Mouse (Mus musculus) intestine, embryonic 14.5 days (tissue): ENCODE data around the gene Naa40. TPM values are rescaled to one million over a fixed set of nuclear protein-coding genes. Genes with fewer than 3 reads are reported as not detected.

Experiments used
- ATAC-seq: fragments of 200-750 bp; cut with Nextera tagmentation; replicated peaks from 2 replicates; pipeline ENCODE4 v1.8.0; 2017; ENCODE audit warnings: low read depth, moderate number of reproducible peaks, moderate TSS enrichment, moderate library complexity; ENCODE audit not compliant: low FRiP score, low TSS enrichment
- DNase-seq: peaks from one replicate; pipeline ENCODE4 v3.0.0-alpha.2; 2018; ENCODE audit warnings: low spot score
- H3K27ac ChIP-seq: fragments of 300-500 bp; sonication (generic); 2 replicates; pipeline ENCODE4 v1.5.1; 2014; ENCODE audit warnings: low read depth, mild to moderate bottlenecking, control low read depth
- H3K27me3 ChIP-seq: fragments of 300-500 bp; sonication (generic); replicated peaks from 2 replicates; pipeline ENCODE4 v1.6.1; 2014; ENCODE audit warnings: low read length, control low read depth; ENCODE audit not compliant: control insufficient read depth, insufficient read depth
- H3K36me3 ChIP-seq: fragments of 300-500 bp; sonication (generic); 2 replicates; pipeline ENCODE4 v1.6.1; 2014; ENCODE audit warnings: low read length, control low read depth; ENCODE audit not compliant: control insufficient read depth, insufficient read depth
- H3K4me1 ChIP-seq: fragments of 300-500 bp; sonication (generic); replicated peaks from 2 replicates; pipeline ENCODE4 v1.6.1; 2014; ENCODE audit warnings: low read length, control low read depth, mixed read lengths; ENCODE audit not compliant: control insufficient read depth, insufficient read depth
- H3K4me2 ChIP-seq: fragments of 300-500 bp; sonication (generic); 2 replicates; pipeline ENCODE4 v1.6.1; 2014; ENCODE audit warnings: low read length
- H3K4me3 ChIP-seq: fragments of 300-500 bp; sonication (generic); 2 replicates; pipeline ENCODE4 v1.5.1; 2014; ENCODE audit warnings: low read depth, low read length, control low read depth, mixed read lengths
- H3K9ac ChIP-seq: fragments of 300-500 bp; sonication (generic); 2 replicates; pipeline ENCODE4 v1.6.1; 2014; ENCODE audit warnings: mild to moderate bottlenecking, low read length
- H3K9me3 ChIP-seq: fragments of 300-500 bp; sonication (generic); 2 replicates; pipeline ENCODE4 v1.6.1; 2016; ENCODE audit warnings: low read length, control low read depth; ENCODE audit not compliant: control insufficient read depth
- WGBS: fragments of 180-500 bp; shearing (Covaris S2); extraction: QIAGEN DNeasy Blood & Tissue Kit; methylation state at CpG from one replicate; pipeline ENCODE4 v1.1.7; 2014; 5-methylcytosine and 5-hydroxymethylcytosine counted together
- polyA plus RNA-seq: library from polyadenylated mRNA; unstranded; fragments of >200 nt; fragmentation: Nextera tagmentation; extraction: Ambion mirVana; gene quantifications from 2 replicates; pipeline ENCODE4 v1.2.1, GENCODE M21; 2014

The Naa40 gene
- polyA plus RNA-seq, 1 experiment from 2014 or later, result 67.4 TPM

DNA sequence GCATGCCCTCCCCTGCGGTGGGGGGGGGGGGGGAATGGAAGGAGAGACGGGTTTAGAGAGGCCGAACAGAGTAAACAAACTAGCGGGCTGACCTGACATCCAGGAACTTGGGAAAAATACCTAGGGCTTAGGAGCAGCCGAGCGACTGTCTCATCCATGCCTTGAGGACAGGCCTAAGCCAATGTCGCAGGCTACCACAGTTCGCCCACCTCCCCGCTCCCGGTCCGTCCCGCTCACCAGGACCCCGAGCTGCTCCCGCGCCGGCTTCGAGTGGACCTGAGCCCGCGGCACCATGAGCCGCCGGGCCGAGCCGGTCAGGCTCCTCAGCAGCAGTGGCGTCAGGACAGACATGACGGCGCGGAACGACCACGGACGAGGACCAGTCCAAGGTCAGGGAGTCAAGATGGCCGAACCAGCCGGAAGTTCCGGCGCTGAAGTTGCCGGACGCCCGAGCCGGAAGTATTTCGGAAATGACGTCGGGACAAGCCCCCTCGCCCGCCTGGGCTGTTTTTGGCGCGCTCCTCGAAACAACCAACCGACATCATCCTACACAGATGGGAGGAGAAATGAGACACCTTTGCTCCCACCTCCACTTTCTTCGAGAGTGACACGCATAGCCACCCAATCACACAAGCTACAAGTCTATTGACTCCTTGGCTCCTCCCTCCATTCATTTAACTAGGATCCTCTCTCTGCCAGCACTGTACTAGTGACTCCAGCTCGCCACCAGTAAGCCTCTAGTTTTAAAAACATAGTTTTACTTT lies 23.6 kb downstream of the Naa40 start, which contains the start of gene Cox8a:
TSS of gene Cox8a (minus strand) at position 455 of the 764 bp plus-strand sequence.
- Histone ChIP-seq H3K4me3 (peak within 1 kb of the TSS; percentile 89), H3K9me3 (no peaks in the 10 kb centered on the region), H3K4me1 (peaks cover 21% of the 10 kb centered on the region), H3K27ac (peak within 1 kb of the TSS; percentile 83), H3K9ac (peak within 1 kb of the TSS; percentile 81), H3K4me2 (peak within 1 kb of the TSS; percentile 77), H3K36me3 (peaks cover 33% of the 10 kb centered on the region), H3K27me3 (no peaks in the 10 kb centered on the region)
- ATAC-seq, result peak; percentile 96
- DNase-seq, result peak; percentile 95
- under 1% methylated on average over 50 of the region's 50 CpGs for WGBS

DNA sequence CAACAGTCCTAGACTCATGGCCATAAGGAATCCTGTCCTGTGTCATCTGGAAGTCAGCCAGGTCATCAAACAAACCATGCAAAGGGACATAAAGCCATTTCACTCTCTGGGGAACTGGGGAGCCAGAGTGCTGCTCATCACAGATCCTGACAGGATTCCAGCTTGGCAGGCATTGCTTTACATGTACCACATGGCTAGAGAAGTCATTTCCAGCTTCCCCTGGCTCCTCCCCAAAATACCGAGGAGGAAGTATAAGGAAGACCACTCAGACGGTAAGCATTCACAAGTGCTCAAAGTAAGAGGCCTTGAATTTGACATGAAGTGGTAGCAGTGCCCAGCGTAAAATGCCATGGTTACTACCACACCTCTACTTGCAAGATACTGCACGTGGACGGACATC lies 26.5 kb downstream of the Naa40 start:
- Histone ChIP-seq H3K9me3 (no peaks in the 10 kb centered on the region), H3K4me1 (peaks cover 21% of the 10 kb centered on the region), H3K27me3 (no peaks in the 10 kb centered on the region), H3K27ac (no peak overlapping the region), H3K4me3 (no peak overlapping the region), H3K4me2 (no peak overlapping the region), H3K36me3 (peaks cover 45% of the 10 kb centered on the region), H3K9ac (no peak overlapping the region)
- 78% methylated on average over 5 of the region's 5 CpGs for WGBS
- no peak for DNase-seq
- ATAC-seq, result no peak

DNA sequence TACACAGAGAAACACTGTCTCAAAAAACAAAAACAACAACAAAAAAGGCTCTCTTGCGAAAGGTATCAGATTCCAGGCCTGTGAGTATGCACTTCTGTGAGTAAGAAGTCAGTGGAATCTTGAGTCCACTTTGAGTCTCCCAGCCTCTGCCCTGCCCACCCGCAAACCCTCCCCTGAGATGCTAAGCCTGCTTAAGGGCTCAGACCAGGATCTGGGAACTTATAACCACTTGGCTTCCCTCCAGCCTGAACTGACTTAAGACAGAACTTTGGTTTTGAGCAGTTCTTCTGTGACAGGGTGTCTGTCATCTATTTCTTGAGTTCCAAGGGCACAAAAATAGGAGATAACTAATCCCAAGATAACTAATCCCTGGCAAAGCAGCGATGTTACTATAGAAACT lies 28.0 kb downstream of the Naa40 start:
- Histone ChIP-seq H3K4me2 (no peak overlapping the region), H3K4me3 (no peak overlapping the region), H3K9me3 (no peaks in the 10 kb centered on the region), H3K27ac (no peak overlapping the region), H3K4me1 (peaks cover 18% of the 10 kb centered on the region), H3K27me3 (no peaks in the 10 kb centered on the region), H3K36me3 (peaks cover 45% of the 10 kb centered on the region), H3K9ac (no peak overlapping the region)
- DNase-seq (no peak), ATAC-seq (no peak)
- WGBS, result 95% methylated on average over 3 of the region's 3 CpGs

DNA sequence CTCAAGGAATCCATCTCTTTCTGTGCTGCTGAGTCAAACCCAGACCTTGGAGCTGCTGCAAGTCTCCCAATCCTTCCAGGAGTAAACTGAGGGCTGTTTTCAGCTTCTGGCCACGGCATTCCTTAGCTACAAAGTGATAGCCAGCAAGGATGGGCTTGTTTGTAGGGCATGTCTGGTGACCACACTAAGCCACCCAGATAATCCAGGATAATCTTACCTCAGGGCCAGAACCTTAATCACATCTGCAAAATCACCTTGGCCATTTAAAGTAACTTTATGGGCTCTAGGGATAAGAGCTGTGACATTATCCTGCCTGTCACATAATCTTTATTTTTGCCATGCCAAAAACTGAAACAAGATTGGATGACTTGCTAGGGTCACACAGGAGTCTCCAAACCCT lies 28.8 kb downstream of the Naa40 start:
- H3K9ac ChIP-seq, result no peak overlapping the region
- DNase-seq (no peak), ATAC-seq (no peak)
- H3K36me3 ChIP-seq, result peaks cover 45% of the 10 kb centered on the region
- H3K27ac ChIP-seq, result no peak overlapping the region
- H3K4me3 ChIP-seq, result no peak overlapping the region
- peaks cover 15% of the 10 kb centered on the region for H3K4me1 ChIP-seq
- H3K9me3 ChIP-seq, result no peaks in the 10 kb centered on the region
- H3K27me3 ChIP-seq, result no peaks in the 10 kb centered on the region
- no peak overlapping the region for H3K4me2 ChIP-seq
- 72% methylated on average over 1 of the region's 1 CpGs for WGBS

DNA sequence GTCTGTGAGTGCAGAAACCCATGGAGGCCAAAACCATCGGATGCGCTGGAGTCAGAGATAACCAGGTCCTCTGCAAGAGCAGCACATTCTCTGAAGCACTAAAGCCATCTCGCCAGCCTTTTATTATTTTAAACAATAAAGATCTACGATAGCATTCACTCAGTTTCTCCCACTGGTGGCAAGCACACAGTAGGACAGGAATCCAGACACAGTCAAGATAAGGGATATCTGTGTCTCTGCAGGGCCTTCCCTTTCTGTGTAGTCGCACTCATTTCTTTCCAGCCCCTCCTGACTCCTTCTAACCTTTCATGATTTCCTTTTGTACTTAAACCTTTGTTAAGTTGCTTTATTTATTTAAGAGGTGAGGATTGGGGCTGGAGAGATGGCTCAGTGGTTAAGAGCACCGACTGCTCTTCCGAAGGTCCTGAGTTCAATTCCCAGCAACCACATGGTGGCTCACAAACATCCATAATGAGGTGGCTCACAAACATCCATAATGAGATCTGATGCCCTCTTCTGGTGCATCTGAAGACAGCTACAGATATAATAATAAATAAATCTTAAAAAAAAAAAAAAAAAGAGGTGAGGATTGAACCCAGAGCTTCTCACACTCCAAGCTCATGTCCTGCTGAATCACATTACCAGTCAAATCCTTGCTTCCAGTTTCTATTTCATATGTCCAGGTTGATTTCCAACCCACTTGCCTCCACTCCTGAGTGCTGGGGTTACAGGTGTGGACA lies 30.9 kb downstream of the Naa40 start:
- no peak for DNase-seq
- no peaks in the 10 kb centered on the region for H3K9me3 ChIP-seq
- 87% methylated on average over 7 of the region's 7 CpGs for WGBS
- H3K4me3 ChIP-seq, result no peak overlapping the region
- no peak overlapping the region for H3K4me2 ChIP-seq
- peaks cover 11% of the 10 kb centered on the region for H3K4me1 ChIP-seq
- H3K27ac ChIP-seq, result no peak overlapping the region
- no peaks in the 10 kb centered on the region for H3K27me3 ChIP-seq
- peaks cover 32% of the 10 kb centered on the region for H3K36me3 ChIP-seq
- no peak for ATAC-seq
- no peak overlapping the region for H3K9ac ChIP-seq

DNA sequence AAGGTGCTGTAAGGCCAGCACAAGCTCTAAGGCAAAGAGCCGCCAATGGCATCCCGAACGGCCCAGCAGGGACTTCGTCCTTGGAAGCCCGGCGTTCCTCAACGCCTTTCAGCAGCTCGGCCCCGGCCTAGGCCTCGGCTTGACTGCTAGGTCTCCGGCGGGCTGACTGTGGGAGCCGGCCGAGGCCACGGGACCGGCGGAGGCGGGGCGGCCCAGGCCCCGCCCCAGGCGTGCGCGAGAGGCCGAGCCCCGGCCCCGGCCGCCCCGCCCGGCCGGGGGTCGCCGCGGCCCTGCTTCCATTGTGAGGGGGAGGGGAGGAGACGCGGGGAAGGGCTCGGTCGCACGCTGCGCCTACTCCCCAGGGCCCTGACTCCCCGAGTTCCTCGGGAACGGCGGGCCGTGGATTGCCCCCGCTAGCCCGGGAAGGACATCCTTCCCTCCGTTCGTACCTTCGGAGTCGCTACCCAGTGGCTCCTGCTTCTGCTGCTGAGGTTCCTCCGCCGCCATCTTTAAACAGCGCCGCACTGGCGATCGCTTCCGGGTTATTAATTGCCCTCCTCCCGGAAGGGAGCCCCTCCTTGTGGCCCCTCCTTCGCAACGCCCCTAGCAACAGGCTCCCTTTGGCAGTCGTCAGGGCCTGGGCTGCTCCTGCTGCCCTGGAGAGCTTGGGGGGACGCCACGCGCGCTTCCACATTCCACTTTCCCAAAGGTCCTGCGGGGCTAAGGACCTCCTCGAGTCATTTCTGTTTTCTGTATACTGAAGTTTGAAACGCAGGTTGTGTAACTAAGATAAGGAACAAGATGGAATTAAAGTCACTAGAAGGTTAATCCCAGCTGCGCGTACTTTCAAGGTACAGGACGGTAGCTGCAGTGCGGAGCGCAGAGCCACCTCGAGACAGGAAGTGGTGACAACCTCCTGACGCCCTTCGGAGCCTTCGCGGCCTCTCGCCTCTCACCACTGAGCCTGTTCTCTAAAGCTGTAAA lies 34.9 kb downstream of the Naa40 start, which contains the start of gene Otub1:
TSS of gene Otub1 (minus strand) at position 564 of the 984 bp plus-strand sequence.
- no peaks in the 10 kb centered on the region for H3K27me3 ChIP-seq
- peak within 1 kb of the TSS; percentile 76 for H3K9ac ChIP-seq
- H3K4me2 ChIP-seq, result peak within 1 kb of the TSS; percentile 94
- H3K4me3 ChIP-seq, result peak within 1 kb of the TSS; percentile 89
- peak; percentile 96 for ATAC-seq
- under 1% methylated on average over 69 of the region's 79 CpGs for WGBS
- peaks cover 34% of the 10 kb centered on the region for H3K36me3 ChIP-seq
- no peaks in the 10 kb centered on the region for H3K9me3 ChIP-seq
- H3K27ac ChIP-seq, result peak within 1 kb of the TSS; percentile 98
- peaks cover 23% of the 10 kb centered on the region for H3K4me1 ChIP-seq
- peak; percentile 97 for DNase-seq

DNA sequence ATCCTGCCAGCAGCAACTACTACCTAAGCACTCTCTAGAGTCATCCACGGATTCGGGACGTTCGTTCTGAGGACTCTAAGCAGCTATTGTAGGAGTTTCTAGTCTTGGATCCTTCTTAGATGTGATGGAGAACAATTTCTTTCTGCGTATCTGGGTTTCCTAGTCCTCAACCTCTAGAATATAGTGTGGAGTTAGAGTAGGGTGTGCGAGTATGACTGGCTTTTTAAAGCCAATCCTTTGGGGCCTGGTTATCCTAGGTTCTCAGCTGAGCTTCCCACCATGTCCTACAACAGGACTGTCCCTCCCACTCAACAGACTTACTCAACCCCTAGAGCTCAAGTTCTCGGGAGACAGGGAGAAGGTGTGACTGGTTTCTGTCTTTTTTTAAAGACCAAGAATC lies 35.7 kb downstream of the Naa40 start:
- no peaks in the 10 kb centered on the region for H3K9me3 ChIP-seq
- H3K9ac ChIP-seq, result peak overlapping the region; percentile 76
- no peaks in the 10 kb centered on the region for H3K27me3 ChIP-seq
- H3K4me2 ChIP-seq, result peak overlapping the region; percentile 94
- peaks cover 38% of the 10 kb centered on the region for H3K36me3 ChIP-seq
- H3K27ac ChIP-seq, result peak overlapping the region; percentile 98
- peaks cover 23% of the 10 kb centered on the region for H3K4me1 ChIP-seq
- WGBS, result 27% methylated on average over 7 of the region's 7 CpGs
- peak overlapping the region; percentile 89 for H3K4me3 ChIP-seq
- ATAC-seq (no peak), DNase-seq (no peak)

DNA sequence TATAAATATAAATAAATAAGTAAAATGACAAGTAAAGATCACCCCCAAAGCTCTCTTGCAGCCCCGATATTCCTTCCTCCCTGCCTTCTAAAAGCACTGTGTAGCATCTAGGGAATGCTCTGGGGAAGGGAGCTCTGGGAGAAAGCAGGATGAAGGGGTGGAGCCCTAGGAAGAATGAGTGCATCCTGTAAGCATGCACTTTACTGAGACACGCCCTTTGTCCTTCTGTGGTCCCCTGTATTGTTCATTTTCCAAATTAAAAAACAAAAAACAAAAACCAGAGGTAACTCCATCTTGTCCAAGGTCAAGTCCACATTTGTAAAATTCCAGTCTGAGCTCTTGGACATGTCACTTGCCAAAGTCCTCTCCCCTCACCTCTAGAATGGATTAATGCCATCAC lies 36.1 kb downstream of the Naa40 start:
- peaks cover 41% of the 10 kb centered on the region for H3K36me3 ChIP-seq
- H3K27me3 ChIP-seq, result no peaks in the 10 kb centered on the region
- H3K4me1 ChIP-seq, result peaks cover 23% of the 10 kb centered on the region
- H3K4me3 ChIP-seq, result peak overlapping the region; percentile 89
- ATAC-seq, result no peak
- H3K9ac ChIP-seq, result peak overlapping the region; percentile 76
- WGBS, result 66% methylated on average over 2 of the region's 2 CpGs
- H3K9me3 ChIP-seq, result no peaks in the 10 kb centered on the region
- no peak overlapping the region for H3K27ac ChIP-seq
- DNase-seq, result no peak
- peak overlapping the region; percentile 94 for H3K4me2 ChIP-seq
